Mouse (Mus musculus) cortical plate, adult 2 months (tissue): ENCODE results near the gene Tmem243.
"Not testable (repeated sequence)": the region's sequence is repeated elsewhere in the genome, so short reads cannot be mapped to it uniquely, and the experiment has no call there.

ENCODE experiments used
- CTCF ChIP-seq: fragments of 200-500 bp; IDR thresholded peaks from 2 replicates; pipeline ENCODE4 v1.5.1; 2011; ENCODE audit warnings: mild to moderate bottlenecking, control low read depth, low read length; ENCODE audit not compliant: insufficient read depth; ENCODE audit errors: extremely low read depth
- POLR2A ChIP-seq: fragments of 200-500 bp; IDR thresholded peaks from 2 replicates; pipeline ENCODE4 v1.6.1; 2011; ENCODE audit warnings: mild to moderate bottlenecking, low read length, control low read depth; ENCODE audit not compliant: insufficient read depth; ENCODE audit errors: extremely low read depth

DNA sequence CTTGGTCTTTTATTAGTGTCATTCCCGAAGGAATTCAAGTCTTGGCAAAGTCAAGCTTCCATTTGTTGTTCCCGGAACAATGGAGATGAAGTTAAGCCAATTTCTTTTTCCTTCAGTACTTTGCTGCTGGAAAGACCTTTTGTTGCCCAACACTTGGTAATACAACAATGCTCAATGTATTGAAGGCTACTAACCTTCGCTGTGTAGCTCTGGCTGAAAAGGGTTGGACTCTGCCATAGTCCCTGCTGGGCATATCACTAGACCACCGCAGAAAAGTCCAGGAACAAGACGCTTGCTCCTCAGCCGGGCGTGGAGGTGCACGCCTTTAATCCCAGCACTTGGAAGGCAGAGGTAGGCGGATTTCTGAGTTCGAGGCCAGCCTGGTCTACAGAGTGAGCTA, 64.7 kb downstream of the Tmem243 start:
- not testable (repeated sequence) for TF ChIP-seq POLR2A, CTCF
